Mouse (Mus musculus) heart, postnatal 36 days (tissue): ENCODE results near the gene Hyal1. TPM values are rescaled to one million over a fixed set of nuclear protein-coding genes. Genes with fewer than 3 reads are reported as not detected.

Source experiments
- DNase-seq, 2 experiments: peaks; one replicate each; pipeline ENCODE4 v3.0.0; 2021 to 2022
- intact Hi-C: fragments of 180-260 bp; cut with DNase I; formaldehyde crosslinking; loops from one replicate; pipeline ENCODE4 v1.15.1; 2025
- total RNA-seq, 2 experiments: library from RNA; stranded (reverse); gene quantifications; 2 replicates each; pipeline ENCODE4 v1.2.3; 2021

Gene Hyal1
- total RNA-seq, 2 experiments from 2014 or later = 5.1 to 5.7 TPM

DNA sequence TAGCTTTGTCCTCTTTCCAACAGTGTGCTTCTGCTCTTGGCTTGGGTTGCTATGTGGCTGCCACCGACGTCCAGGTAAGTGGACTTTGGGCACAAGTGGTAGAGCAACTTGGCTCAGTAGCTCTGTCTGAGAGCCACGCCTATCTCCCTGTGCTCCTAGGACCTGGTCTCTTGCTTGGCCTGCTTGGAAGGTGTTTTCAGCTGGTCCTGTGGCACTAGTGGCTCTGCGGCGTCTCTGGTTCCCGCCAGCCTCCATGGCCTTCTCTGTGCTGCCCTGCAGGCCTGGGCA lies 14.0 kb downstream of the Hyal1 start:
- no peak for DNase-seq
- intact Hi-C loops = no loop called here

DNA sequence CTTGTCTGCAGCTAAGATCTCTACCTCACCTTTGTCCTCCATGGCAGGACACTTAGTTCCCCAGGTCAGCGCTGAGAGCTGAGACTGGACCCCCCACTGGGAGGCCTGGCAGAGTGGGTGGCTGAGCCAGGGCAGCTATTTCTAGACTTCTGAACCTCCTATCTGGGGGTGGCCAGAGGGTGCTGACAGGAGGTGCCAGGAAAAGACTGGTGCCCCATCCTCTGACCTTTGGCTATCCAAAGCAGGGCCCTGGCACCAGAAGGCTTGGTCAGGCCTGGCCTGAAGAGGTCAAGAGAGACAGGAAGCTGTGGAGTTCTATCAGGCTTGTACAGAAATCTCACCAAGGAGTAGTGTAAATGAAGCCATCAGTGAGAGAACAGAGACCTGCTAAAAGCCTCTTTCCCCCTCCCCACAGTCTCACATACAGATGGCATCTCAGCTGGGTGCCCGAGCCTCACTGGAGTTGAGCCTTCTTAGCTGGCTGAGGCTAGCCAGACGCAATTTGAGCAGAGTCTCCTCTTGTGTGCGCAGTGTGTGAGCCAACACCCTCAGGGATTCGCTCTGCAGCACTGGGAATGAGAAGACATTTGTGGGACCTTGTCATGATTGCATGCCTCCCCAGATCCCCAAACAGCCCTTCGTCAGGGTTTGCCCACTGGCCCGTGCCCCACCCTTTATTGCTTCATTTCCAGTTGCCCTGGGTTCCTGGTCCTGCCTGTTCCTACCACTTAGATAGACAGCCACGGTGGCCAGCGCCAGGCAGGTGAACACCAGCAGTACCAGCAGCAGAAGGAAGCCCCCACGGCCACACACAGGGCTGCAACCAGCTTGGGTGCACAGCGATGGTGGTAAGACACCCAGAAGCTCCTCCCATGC lies 16.6 kb downstream of the Hyal1 start:
- no peak for DNase-seq
- intact Hi-C loops = no loop called here

DNA sequence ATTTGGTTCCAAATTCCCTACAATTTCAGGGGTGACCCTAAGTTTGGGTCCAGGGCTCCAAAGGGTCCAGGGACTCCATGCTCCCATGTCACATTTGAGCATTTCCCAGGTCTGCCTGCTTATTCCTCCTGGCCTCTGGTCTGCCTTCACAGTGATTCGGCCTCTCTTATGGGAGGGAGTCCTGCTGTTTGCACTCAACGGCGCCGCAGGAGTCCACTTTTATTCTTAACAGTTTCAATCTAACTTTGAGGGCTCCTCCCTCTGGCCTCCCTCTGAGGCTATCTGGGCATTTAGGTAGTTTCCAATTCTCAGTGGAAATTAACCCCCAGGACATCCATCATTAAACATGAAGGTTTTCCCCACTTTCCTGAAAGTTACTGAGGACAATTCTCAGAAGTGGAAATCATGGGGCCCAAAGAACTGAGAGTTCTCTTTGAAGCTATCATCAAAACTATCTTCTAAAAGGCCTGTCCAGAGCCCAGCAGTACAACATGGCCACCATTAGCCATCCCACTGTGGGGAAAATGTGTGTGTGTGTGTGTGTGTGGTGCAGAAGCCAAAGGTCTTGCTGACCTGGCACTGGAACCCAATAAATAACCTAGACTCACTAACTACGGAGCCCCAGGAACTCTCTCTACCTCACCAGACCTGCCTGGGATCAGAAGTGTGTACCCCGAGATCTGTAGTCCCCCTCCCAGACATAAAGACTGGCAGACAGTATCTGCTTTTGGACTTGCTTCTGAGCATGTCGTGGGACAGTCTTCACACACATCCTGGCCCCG lies 17.7 kb downstream of the Hyal1 start:
- no peak for DNase-seq
- intact Hi-C loops = no loop called here

DNA sequence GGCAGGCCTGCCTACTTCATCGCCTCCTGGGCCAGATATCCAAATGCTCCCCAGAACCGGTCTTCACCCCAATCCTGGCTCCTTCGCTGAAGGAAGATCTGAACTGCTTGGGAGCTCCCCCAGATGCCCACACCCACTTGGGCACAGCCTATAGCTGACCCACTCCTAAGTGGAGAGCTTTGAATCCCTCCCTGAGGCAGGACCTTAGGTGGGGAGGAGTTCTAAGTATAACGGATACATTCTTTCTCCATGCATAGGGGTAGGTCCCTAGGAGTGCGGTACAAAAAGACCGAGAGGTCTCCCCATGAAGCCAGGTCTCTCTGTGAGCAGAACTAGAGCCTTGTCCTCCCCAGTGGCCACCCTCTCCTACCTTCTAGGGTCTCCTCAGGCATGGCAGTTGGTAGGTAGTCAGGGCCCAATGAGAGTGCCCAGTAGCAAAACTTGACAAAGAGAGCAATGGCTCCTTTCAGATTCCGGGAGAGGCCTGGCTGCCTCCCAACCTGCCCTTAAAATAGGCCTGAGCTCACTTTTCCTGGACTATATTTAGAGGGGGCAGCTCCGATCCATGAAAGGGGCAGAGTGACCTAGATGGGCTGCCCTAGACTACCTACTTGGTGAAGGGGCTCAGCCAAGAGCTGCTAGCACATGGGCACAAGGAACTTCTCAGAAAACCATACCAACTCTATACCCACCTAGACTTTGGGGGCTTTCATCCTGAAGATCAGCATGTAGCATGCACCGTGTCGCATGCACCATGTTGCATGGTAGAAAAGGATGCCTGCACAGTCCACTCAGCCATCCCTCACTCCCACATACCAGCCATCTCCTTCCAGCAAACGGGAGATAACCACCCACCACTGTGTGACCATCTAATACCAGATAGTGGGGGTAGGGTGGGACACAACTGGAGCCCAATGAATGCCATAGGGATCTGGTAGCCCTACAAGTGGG lies 20.2 kb downstream of the Hyal1 start:
- intact Hi-C loops = no loop called here
- DNase-seq = peak; percentile 71 to 76

DNA sequence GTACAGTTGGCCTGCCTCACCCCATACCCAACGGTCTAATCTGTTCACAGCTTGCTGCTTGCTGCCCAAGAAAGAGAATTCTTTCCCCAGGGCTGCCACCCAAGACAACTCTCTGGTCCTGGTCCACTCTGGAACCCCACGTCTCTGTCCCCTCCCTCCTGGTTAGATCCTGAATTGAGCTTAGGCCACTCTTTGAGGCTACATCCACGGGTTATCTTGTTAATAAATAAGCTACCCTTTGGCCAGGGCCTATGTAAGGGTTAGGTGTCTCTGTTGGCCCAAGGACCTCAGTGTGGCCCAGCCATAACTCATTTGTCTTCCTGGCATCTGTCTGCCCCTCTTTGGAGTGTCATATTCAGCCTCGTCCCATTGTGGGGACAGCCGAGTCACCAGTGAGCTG lies 21.7 kb downstream of the Hyal1 start:
- intact Hi-C loops = no loop called here
- no peak for DNase-seq

DNA sequence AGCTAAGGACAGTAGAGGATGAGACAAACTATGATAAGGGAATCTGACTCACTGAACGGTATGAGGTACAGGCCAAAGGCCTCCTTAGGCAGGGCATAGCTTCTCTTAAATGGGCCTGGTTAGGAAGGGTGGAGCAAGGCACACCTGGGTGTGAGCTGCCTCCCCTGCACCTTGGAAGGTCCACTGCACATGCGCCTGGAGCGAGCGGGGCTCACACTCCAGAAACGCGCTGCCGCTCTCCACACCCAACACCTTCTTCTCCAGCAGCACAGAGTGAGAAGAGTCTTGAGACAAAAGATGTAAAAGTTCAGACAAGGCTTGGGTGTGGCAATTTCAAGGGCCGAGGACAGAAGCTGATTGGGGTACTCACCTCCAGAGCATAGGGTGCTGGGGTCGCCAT lies 22.7 kb downstream of the Hyal1 start:
- intact Hi-C loops = no loop called here
- DNase-seq = no peak

DNA sequence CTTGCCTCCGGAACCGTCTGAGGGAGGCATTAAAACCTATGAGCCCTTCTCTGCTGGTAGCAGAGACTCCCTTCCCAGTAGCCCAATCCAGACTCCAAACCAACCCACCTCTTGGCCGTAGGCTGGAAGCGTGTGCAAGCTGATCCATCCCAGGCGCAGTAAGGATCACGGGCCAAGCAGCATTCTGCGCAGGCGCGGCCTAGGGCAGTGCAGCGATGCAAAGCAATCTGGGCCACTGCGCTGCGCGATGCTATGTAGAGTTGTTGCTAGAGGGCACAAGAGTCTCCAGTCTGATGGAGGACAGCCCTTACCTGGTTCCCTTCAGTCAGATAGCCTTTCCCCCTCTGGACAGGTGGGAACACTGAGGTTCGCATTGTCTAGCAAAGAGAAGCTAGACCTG lies 23.1 kb downstream of the Hyal1 start:
- intact Hi-C loops = loop anchor here (5.0 kb wide), 1 partner anchor 137 kb away; no protein-coding TSS in a partner anchor
- no peak for DNase-seq

DNA sequence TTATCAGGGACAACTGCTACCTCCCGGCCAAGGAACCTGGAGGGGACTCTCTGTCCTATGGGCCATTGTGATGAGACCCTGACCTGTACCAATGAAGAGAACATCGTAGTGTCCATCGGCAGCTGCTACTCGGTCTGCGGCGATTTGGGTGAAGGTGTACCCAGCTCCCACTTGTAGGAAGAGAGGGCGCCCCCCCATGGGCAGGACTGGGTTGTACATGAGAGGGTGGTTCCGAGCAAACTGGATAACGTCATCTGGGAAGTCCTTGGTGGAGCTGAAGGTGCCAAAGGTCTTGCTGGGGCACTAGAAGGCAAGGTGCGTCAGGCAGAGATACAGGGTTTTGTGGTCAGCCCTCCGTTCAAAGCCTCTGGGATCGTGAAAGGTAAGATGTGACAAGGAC lies 24.0 kb downstream of the Hyal1 start:
- no peak for DNase-seq
- intact Hi-C loops = loop anchor here (5.0 kb wide), 1 partner anchor 137 kb away; no protein-coding TSS in a partner anchor

DNA sequence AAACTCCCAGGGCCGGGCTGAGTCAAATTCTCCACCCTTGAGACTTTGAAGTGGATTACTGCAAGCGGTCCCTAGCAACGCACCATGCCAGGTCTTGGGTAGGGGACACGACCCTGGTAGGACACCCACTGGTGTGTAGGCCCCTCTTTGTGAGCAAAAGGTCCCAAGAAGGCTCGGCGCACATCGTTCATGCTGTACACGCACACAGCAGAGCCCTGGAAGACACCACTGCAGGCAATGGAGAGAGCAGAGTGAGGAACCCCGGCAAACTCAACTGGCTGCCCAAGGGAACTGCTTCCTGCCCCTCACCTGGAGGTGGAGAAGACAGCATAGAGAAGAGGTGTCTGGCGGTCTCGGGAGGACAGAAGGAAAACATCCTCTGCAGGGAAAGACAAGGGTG lies 24.5 kb downstream of the Hyal1 start:
- intact Hi-C loops = loop anchor here (5.0 kb wide), 1 partner anchor 136 kb away; no protein-coding TSS in a partner anchor
- DNase-seq = no peak

DNA sequence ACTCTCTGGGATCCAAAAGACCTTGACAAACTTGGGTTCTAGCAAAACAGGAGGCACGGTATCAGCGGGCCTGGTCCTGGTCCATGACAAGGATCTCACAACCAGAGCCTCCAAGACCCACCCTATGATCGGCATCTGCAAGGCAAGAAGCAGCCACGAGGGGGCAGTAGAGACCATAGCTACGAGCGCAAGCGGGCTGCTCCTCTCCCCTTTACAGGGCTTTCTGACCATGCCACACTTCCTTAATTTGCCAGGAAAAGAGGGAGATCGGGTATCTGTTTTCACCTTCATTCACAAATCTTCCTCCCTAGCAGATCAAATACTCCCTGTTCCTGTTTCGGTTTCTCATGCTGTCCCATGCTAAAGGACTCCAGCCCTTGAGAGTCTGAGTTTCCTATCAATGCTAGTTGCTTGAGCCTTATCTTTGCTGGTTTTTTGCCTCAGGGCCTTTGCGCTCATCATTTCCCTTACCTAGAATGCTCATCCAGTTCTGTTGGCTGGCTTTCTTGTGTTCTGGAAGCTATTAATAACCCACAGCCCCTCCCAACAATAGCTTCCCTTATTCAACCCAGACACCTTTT lies 25.4 kb downstream of the Hyal1 start:
- peak; percentile 95 to 98 for DNase-seq

DNA sequence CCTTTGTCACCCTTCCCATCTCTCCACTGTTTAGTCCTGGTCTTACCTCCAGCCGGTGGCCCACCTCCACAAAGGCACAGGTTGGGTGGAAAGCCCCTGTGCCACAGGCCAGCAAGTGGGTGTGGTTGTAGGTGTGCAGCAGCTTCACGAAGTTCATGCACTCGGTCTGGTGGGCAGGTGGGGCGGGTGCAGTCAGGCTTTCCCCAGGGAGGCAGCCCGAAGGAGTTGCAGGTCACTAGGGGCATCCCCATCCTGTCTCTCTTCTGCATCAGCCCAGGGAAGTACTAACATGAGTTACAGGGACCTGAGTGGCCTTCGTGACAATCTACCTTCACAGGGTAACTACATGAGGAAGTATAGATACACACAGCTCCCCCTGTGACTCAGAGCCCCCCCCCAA lies 26.5 kb downstream of the Hyal1 start:
- no peak for DNase-seq
- intact Hi-C loops = loop anchor here (1.0 to 5.0 kb wide), 2 partner anchors 72 to 134 kb away; no protein-coding TSS in a partner anchor

More for the DNA sequence above, 25.4 kb downstream of the Hyal1 start:
- intact Hi-C loops = loop anchor here (1.0 to 5.0 kb wide), 2 partner anchors 42 to 135 kb away; no protein-coding TSS in a partner anchor

DNA sequence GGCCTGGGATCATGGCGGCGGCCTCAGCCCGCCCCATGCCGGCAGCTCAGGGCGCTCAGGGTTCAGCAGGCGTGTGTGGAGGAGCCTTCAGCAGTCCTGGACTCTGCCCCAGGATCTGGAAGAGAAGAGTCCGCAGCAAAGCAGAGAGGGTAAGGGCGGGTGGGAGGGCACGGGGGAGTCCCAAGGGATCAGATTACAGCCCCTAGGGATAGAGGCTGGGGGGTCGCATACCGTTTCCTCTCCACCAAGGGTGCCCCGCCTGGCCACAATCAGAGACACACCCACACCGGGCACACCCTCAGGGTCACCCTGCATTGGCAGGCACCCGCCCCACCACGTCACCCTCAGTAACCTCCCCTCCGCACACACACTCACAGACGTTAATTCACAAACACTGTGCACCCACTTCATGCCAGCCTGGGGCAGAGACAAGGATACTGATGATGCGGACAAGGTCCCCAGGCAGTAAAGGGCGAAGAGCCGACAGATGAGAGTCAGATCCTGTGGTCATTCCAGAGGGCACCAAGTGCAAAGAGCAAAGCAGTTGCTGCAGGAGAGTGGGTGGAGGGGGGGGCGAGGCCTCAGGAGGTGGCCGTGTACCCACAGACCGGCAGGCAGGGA lies 28.4 kb downstream of the Hyal1 start:
- DNase-seq = no peak
- intact Hi-C loops = no loop called here

DNA sequence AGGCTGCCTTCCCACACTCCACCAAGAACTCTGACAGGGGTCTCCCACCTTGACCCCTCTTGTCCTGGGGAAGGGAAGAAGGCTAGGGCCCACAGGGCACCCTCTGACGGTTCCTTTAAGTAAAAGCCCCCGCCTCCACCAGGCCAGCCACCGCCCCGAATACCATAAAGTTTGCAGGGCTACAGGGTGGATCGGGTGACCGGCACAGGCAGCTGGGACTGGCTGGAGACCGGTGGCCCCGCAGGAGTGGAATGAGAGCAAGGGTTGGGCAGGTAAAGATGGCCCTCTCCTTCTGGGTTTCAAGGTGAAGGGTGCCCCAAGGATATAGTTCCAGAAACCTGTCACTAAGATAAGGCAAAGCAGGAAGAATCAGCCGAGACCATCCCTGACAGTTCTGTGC lies 29.9 kb downstream of the Hyal1 start:
- intact Hi-C loops = no loop called here
- DNase-seq = no peak

DNA sequence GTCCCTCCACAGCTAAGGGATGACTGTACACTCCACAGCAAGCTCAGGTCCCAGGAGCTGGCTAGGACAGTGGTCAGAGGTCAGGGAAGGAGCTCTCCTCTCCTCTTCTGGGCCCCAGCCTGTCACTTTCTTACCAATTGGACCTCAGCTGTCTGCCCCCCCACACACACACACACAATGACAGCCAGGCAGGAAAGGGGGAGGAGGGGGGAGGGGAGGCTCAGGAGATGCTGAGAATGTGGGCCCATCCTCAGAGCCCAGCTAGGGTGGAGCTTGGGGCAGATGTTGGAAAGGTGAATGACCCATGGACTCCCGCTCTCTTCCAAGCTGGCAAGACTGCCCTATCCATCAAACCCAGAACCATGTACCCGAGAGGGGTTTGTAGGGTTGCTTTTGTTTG lies 30.3 kb downstream of the Hyal1 start:
- intact Hi-C loops = no loop called here
- DNase-seq = no peak

DNA sequence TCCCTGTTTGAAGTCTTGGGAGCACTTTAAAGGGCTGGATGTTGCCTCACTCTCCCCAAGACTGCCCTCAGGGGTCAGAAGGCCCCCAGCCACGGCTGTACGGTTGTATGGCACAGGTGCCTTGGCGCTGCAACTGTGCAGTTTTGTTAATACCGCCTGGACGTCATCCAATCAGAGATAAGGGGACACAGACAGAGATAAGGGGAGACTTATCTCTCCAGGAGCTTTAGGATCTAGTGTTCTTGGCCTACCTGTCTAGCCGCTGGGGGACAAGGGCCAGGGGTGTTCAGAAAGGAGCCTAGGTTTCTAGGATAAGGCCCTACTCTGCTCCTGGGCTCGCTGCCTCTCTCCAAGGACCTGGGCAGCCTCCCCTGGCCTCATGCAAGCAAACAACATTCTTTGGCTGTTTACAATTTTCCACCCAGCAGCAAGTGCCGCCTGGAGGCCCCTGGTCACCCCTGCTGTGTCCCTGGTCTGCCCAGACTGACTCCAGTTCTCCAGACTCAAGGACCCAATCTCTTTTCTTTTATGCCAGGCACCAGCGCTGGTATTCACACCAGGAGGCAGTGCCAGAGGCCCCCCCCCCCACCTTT lies 31.0 kb downstream of the Hyal1 start:
- no peak for DNase-seq
- intact Hi-C loops = no loop called here

DNA sequence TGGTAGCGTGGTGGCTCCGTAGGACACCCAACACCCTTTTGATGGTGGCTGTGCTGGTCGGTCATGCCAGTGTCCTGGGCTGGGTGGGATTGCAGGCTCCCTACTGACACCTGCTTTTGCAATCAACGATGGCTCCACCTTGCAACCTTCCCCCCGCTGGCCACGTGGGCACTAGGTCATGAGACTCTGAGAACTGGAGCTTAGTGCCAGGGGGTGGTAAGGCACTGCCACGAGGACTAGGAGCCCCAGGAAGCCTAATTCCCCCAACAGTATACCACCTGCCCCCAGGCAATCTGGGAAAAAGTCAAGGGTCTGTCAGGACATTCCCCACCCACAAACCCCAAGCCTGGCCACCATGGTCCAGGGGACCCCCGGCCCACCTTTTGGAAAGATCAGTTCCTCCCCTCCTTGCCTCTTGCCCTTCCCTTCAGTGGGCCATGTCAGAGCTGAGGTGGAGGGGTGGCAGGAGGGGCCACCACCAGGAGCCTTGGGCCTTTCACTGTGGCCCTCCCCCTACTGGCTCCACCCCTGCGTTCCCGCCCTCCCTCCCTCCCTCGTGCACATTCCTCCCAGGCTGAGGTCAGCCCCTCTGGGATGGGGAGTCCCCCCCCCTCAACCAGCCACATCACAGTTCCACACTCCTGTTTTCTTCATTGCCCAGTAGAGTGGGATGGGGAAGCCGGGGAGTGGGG lies 32.2 kb downstream of the Hyal1 start, which contains the start of gene Sema3b:
TSS of gene Sema3b (minus strand) at position 489 of the 692 bp plus-strand sequence.
- no peak for DNase-seq
- intact Hi-C loops = no loop called here

DNA sequence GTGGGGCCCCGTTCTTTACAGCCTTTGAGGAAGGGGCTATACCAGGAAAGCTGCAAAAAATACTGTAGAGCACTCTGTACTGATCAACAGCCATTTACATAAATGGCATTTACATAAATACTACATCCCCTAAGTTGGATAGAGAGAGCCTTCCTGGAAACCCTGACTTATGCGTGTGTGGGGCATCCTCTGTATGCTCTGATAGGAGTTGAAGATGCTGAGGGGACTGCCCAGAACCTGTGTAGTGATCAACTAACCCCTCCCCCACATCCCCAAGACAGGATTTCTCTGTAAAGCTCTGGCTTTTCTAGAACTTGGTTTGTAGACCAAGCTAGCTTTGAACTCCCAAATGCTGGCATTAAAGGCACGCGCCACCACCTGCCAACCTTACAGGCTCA lies 32.7 kb downstream of the Hyal1 start:
- intact Hi-C loops = no loop called here
- DNase-seq = no peak

DNA sequence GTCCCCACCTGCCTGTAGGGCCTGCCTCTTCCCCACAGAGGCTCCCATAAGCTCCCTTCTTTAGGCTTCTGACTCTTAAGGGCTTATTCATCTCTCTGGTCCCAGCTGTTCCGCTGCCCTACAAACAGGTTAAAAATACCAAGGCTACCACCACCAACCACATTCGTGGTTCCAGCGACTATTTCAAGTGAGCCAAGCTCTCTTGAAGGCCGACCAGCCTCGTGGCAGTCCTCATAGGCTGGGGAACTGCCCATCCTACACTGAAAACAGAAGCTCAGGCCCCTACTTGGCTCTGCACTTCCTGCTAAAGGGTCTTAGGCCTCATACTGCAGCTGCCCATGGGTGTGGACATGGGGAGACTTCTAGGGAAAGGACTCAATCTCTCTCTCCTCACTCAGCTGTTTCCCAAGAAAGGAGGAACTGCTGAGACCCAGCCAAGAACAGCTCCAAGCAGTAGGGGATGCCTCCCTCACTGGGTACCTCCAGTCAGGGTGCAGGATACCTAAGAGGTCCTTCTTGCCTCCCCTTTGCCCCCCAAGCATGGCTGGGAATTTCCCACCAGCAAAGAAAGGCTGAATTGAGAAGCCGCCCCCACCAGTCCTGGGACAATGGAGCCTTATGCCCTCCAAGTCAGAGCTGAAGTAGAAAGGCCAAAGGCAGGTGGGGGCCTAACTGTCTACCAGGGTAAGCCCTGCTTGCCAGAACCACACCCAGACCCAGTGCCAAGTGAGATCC lies 34.9 kb downstream of the Hyal1 start:
- peak in 1 of 2 experiments; percentile 58 for DNase-seq
- intact Hi-C loops = loop anchor here (2.0 kb wide), 1 partner anchor 21 kb away; no protein-coding TSS in a partner anchor
